Mouse (Mus musculus): ENCODE measurements at regions not wholly inside any gene's neighbourhood (a gene's known extent, or its start where the extent isn't known, plus 50 kb on each side); places are given as distances from the start of the nearest gene placed in this dataset.

DNA sequence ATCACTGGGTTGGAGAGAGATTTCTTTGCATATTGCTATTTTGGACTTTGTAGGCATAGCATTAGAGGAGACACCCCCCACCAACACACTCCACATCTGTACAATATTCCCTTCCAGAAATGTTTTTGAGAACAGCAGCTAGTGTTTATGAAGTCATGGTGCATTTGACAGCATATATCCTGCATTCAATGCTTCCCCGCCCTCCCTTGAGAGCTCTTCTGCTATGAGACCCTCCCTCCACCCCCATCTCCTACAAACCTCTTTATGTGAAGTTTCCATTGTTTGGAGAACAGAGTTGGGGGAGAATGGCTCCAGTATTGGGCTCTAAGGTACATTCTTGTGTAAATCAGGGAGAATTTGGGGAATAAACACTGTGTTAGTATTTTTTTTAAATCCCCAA lies 252.9 kb upstream of the Auts2 start:
- H3K4me1 ChIP-seq (replicated peaks; ENCODE audit: control insufficient read depth, insufficient read depth, low read length) = no peaks in the 10 kb centered on the region
- WGBS = 85% methylated on average over 1 of the region's 1 CpGs

DNA sequence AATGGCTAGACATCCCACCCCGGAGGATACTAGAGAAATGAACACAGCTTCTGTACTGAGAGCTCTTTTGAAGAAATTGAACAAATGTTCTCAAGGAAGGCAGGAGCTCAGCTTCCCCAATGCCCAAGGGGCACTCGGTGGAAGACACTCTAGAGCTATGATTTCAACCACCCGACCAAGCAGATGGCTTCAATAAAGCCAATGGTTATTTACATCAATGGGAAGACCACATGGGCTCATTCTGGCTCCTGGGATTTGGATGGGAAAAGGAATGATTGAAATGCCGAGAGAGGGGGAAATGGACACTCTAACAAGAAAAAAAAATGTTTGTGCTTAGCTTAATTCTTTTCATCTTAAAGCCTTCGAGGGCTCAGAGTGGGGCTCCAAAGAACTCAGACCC lies 249.3 kb upstream of the Auts2 start:
- Histone ChIP-seq H3K27me3 (replicated peaks; ENCODE audit: control insufficient read depth, insufficient read depth, low read length) (no peaks in the 10 kb centered on the region), H3K4me1 (replicated peaks; ENCODE audit: control insufficient read depth, insufficient read depth, low read length) (no peaks in the 10 kb centered on the region), H3K27ac (ENCODE audit: low read depth, low read length) (no peak overlapping the region), H3K9me3 (ENCODE audit: control insufficient read depth) (no peaks in the 10 kb centered on the region), H3K4me3 (ENCODE audit: low read depth, low read length) (no peak overlapping the region), H3K4me2 (replicated peaks; ENCODE audit: low read depth) (no peak overlapping the region), H3K36me3 (ENCODE audit: control insufficient read depth, insufficient read depth) (no peaks in the 10 kb centered on the region), H3K9ac (ENCODE audit: low read depth, low read length) (no peak overlapping the region)
- TF ChIP-seq CTCF (IDR thresholded peaks at IDR 0.05; ENCODE audit: low read depth) = no peak
- ATAC-seq = no peak
- whole genome bisulfite sequencing = 73% methylated on average over 5 of the region's 5 CpGs

More for the DNA sequence above, 252.9 kb upstream of the Auts2 start:
- ATAC-seq = no peak
- no peaks in the 10 kb centered on the region for H3K27me3 ChIP-seq (replicated peaks; ENCODE audit: control insufficient read depth, insufficient read depth, low read length)
- no peaks in the 10 kb centered on the region for H3K36me3 ChIP-seq (ENCODE audit: control insufficient read depth, insufficient read depth)
- H3K4me3 ChIP-seq (ENCODE audit: low read depth, low read length) = no peak overlapping the region
- H3K4me2 ChIP-seq (replicated peaks; ENCODE audit: low read depth) = no peak overlapping the region
- TF ChIP-seq CTCF (IDR thresholded peaks at IDR 0.05; ENCODE audit: low read depth) = no peak
- no peak overlapping the region for H3K27ac ChIP-seq (ENCODE audit: low read depth, low read length)
- H3K9me3 ChIP-seq (ENCODE audit: control insufficient read depth) = no peaks in the 10 kb centered on the region
- H3K9ac ChIP-seq (ENCODE audit: low read depth, low read length) = no peak overlapping the region

DNA sequence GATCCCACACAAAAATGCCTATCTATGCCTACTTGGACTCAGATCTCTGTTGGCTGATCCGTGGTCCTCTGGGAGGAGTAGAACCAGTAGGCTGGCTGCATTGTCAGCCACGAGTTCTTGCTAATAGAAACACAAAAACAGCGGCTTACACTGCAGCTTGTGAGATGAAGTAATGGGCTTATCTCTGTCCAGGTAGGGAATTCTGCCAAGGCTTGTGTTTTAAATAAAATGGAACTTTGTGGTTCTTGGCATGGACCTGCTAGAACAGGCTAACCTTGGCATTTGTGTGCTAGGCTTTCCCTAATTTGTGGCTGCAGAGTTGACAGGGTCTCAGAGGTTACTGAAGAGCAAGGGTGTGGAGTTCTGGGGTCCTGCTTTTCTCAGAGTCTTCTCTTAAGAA lies 242.1 kb upstream of the Auts2 start:
- no peak for TF ChIP-seq CTCF (IDR thresholded peaks at IDR 0.05; ENCODE audit: low read depth)
- H3K9me3 ChIP-seq (ENCODE audit: control insufficient read depth) = no peaks in the 10 kb centered on the region
- WGBS = 68% methylated on average over 3 of the region's 3 CpGs

DNA sequence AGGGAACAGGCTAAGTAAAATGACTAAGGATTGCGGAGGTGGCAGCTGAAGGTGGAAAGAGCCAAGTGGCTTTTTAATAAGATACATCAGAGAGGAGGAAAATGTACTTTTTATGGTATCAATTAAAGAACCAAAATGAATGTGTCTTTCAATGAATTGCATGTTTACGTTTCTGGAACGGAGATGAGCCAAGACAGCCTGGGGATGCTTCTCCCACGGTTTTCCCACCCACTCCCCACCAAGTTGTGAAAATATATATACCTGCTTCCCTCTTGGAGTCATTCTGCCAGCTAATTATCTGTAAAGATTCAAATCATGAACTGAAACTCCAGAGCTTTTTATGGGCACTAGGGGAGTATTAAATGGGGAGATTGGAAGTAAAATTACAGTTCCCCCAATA lies 241.6 kb upstream of the Auts2 start:
- H3K4me1 ChIP-seq (replicated peaks; ENCODE audit: control insufficient read depth, insufficient read depth, low read length) = no peaks in the 10 kb centered on the region
- no peak overlapping the region for H3K4me3 ChIP-seq (ENCODE audit: low read depth, low read length)
- ATAC-seq = no peak
- H3K36me3 ChIP-seq (ENCODE audit: control insufficient read depth, insufficient read depth) = no peaks in the 10 kb centered on the region
- no peak for TF ChIP-seq CTCF (IDR thresholded peaks at IDR 0.05; ENCODE audit: low read depth)
- no peaks in the 10 kb centered on the region for H3K9me3 ChIP-seq (ENCODE audit: control insufficient read depth)
- no peaks in the 10 kb centered on the region for H3K27me3 ChIP-seq (replicated peaks; ENCODE audit: control insufficient read depth, insufficient read depth, low read length)
- no peak overlapping the region for H3K27ac ChIP-seq (ENCODE audit: low read depth, low read length)
- no peak overlapping the region for H3K4me2 ChIP-seq (replicated peaks; ENCODE audit: low read depth)
- 77% methylated on average over 4 of the region's 4 CpGs for WGBS
- H3K9ac ChIP-seq (ENCODE audit: low read depth, low read length) = no peak overlapping the region

More for the DNA sequence above, 242.1 kb upstream of the Auts2 start:
- H3K4me1 ChIP-seq (replicated peaks; ENCODE audit: control insufficient read depth, insufficient read depth, low read length) = no peaks in the 10 kb centered on the region
- H3K9ac ChIP-seq (ENCODE audit: low read depth, low read length) = no peak overlapping the region
- H3K4me3 ChIP-seq (ENCODE audit: low read depth, low read length) = no peak overlapping the region
- no peak for ATAC-seq
- no peak overlapping the region for H3K4me2 ChIP-seq (replicated peaks; ENCODE audit: low read depth)
- H3K36me3 ChIP-seq (ENCODE audit: control insufficient read depth, insufficient read depth) = no peaks in the 10 kb centered on the region
- no peaks in the 10 kb centered on the region for H3K27me3 ChIP-seq (replicated peaks; ENCODE audit: control insufficient read depth, insufficient read depth, low read length)
- H3K27ac ChIP-seq (ENCODE audit: low read depth, low read length) = no peak overlapping the region

DNA sequence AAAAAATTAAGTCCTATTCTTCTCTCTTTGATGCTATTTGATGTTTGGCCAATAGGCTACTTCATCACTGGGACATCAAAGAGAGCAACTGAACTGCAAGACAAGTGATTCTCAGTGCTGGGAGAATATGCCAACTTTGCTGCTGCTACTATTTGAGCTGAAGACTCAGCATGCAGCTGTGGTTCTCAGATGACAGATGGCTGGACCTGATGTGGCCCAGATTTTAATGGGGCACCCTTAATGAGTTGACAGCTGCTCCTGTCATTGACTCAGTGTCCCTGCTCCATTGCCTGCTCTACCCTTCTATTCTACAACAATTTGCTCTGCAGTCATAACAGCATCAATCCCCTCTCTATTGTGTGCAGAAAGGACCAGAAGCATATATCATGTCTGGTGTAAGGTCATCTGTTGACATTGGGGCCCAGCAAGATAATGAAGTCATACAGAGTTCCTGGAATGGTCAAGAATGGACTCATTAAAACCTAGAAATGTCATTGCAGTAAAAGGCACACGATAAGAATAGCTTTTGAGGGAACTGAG lies 231.1 kb upstream of the Auts2 start:
- TF ChIP-seq CTCF (IDR thresholded peaks at IDR 0.05; ENCODE audit: low read depth) = no peak
- H3K27me3 ChIP-seq (replicated peaks; ENCODE audit: control insufficient read depth, insufficient read depth, low read length) = no peaks in the 10 kb centered on the region
- H3K27ac ChIP-seq (ENCODE audit: low read depth, low read length) = no peak overlapping the region
- no peak overlapping the region for H3K4me3 ChIP-seq (ENCODE audit: low read depth, low read length)
- no peak for ATAC-seq
- WGBS = 33% methylated on average over 1 of the region's 1 CpGs
- H3K4me2 ChIP-seq (replicated peaks; ENCODE audit: low read depth) = no peak overlapping the region
- H3K9ac ChIP-seq (ENCODE audit: low read depth, low read length) = no peak overlapping the region
- H3K4me1 ChIP-seq (replicated peaks; ENCODE audit: control insufficient read depth, insufficient read depth, low read length) = no peaks in the 10 kb centered on the region
- no peaks in the 10 kb centered on the region for H3K9me3 ChIP-seq (ENCODE audit: control insufficient read depth)
- H3K36me3 ChIP-seq (ENCODE audit: control insufficient read depth, insufficient read depth) = no peaks in the 10 kb centered on the region

DNA sequence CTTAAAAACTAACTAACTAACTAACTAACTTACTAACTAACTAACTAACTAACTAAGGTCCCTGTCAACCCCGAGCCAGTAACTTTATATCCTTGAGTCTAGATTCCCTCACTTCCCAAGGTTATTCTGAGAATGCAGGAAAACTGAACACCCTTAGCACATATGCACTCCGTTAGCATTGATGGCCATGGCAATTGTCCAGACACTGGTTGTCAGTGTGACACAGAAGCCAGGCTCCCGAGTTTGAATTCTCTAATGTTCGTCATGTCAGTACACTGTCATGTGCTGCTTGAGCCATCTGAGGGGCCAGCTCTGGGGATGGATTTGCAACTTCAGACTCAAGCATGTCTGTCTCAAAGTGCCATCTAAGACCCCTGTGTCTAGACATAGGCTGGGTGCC lies 217.3 kb upstream of the Auts2 start:
- ATAC-seq = no peak
- H3K4me1 ChIP-seq (replicated peaks; ENCODE audit: control insufficient read depth, insufficient read depth, low read length) = no peaks in the 10 kb centered on the region
- WGBS = 68% methylated on average over 4 of the region's 4 CpGs

DNA sequence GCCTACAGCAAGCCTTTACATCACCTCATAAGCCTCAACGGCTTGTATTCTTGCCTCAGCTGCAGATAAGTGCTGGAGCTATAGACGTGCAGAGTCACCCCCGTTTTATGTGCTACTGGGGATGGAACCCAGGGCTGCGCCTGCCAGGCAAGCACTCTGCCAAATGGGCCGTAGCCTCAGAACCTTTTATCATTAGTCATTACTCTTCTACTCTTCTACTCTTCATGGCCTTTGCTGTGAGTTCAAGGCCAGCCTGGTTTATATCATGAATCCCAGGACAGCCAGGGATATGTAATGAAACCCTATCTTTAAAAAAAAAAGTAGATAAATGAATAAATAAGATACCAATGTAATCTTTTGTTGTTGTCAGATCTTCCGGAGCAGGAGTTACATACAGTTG lies 216.6 kb upstream of the Auts2 start:
- H3K36me3 ChIP-seq (ENCODE audit: control insufficient read depth, insufficient read depth) = no peaks in the 10 kb centered on the region
- TF ChIP-seq CTCF (IDR thresholded peaks at IDR 0.05; ENCODE audit: low read depth) = no peak
- no peak overlapping the region for H3K27ac ChIP-seq (ENCODE audit: low read depth, low read length)
- no peaks in the 10 kb centered on the region for H3K4me1 ChIP-seq (replicated peaks; ENCODE audit: control insufficient read depth, insufficient read depth, low read length)
- no peaks in the 10 kb centered on the region for H3K27me3 ChIP-seq (replicated peaks; ENCODE audit: control insufficient read depth, insufficient read depth, low read length)
- H3K9ac ChIP-seq (ENCODE audit: low read depth, low read length) = no peak overlapping the region
- H3K9me3 ChIP-seq (ENCODE audit: control insufficient read depth) = no peaks in the 10 kb centered on the region
- no peak overlapping the region for H3K4me2 ChIP-seq (replicated peaks; ENCODE audit: low read depth)
- 75% methylated on average over 6 of the region's 6 CpGs for WGBS
- no peak overlapping the region for H3K4me3 ChIP-seq (ENCODE audit: low read depth, low read length)
- no peak for ATAC-seq

More for the DNA sequence above, 217.3 kb upstream of the Auts2 start:
- H3K4me3 ChIP-seq (ENCODE audit: low read depth, low read length) = no peak overlapping the region
- no peak overlapping the region for H3K4me2 ChIP-seq (replicated peaks; ENCODE audit: low read depth)
- H3K27ac ChIP-seq (ENCODE audit: low read depth, low read length) = no peak overlapping the region
- no peak for TF ChIP-seq CTCF (IDR thresholded peaks at IDR 0.05; ENCODE audit: low read depth)
- no peak overlapping the region for H3K9ac ChIP-seq (ENCODE audit: low read depth, low read length)
- H3K36me3 ChIP-seq (ENCODE audit: control insufficient read depth, insufficient read depth) = no peaks in the 10 kb centered on the region
- H3K9me3 ChIP-seq (ENCODE audit: control insufficient read depth) = no peaks in the 10 kb centered on the region
- H3K27me3 ChIP-seq (replicated peaks; ENCODE audit: control insufficient read depth, insufficient read depth, low read length) = no peaks in the 10 kb centered on the region
